Mouse (Mus musculus): Measurements from ENCODE around the gene G0s2. TPM values are rescaled to one million over a fixed set of nuclear protein-coding genes. Genes with fewer than 3 reads are reported as not detected.

G0s2 gene
- 9.9 and 14.1 TPM in 2 replicates for polyA plus RNA-seq (2015; fragmentation: Nextera tagmentation; extraction: Ambion mirVana)

GRCm38 (mm10) chr1:193272916-193273601, at the start of gene G0s2:
Gene G0s2 (minus strand): TSS chr1:193273217.
- H3K9me3 ChIP-seq (replicated peaks) = no peaks in the 10 kb centered on the region
- H3K27me3 ChIP-seq (replicated peaks) = no peaks in the 10 kb centered on the region
- under 1% methylated on average over 21 of the region's 23 CpGs for WGBS
- H3K9ac ChIP-seq (replicated peaks) = peak within 1 kb of the TSS; percentile 38
- H3K27ac ChIP-seq (replicated peaks) = peak within 1 kb of the TSS; percentile 74
- peak; percentile 80 for ATAC-seq (ENCODE audit: low FRiP score)
- H3K36me3 ChIP-seq = no peaks in the 10 kb centered on the region
- H3K4me3 ChIP-seq (replicated peaks) = peak within 1 kb of the TSS; percentile 29
- peaks cover 19% of the 10 kb centered on the region for H3K4me1 ChIP-seq
- peak within 1 kb of the TSS; percentile 55 for H3K4me2 ChIP-seq

DNA sequence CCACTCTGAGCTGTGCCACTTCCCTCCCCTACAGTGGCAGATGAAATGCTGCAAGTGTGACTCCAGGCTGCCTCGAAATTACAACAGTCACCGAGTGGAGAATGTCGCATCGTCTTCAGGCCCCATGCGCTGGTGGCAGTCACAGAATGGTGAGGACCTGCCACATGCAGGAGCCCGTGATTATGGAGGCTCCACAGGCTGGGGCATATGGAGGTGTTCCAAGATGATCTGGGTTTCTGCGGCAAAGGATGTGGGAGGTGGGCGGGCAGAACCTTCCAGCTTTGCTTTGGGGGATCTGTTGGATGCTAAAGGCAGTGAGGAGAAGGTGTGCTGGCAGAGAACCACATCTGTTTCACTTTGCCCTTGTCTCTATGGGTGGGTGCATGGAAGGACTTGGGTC, 47.4 kb upstream of the G0s2 start:
- H3K27ac ChIP-seq (replicated peaks) = no peak overlapping the region
- no peak overlapping the region for H3K4me3 ChIP-seq (replicated peaks)
- no peak for ATAC-seq (ENCODE audit: low FRiP score)
- H3K36me3 ChIP-seq = no peaks in the 10 kb centered on the region
- no peaks in the 10 kb centered on the region for H3K9me3 ChIP-seq (replicated peaks)
- H3K4me2 ChIP-seq = no peak overlapping the region
- H3K27me3 ChIP-seq (replicated peaks) = no peaks in the 10 kb centered on the region
- 87% methylated on average over 8 of the region's 8 CpGs for WGBS
- peaks cover 11% of the 10 kb centered on the region; the same call in 1 of the 2 replicates for H3K4me1 ChIP-seq
- no peak overlapping the region for H3K9ac ChIP-seq (replicated peaks)

- no peaks in the 10 kb centered on the region for H3K27me3 ChIP-seq (replicated peaks)
- no peak for ATAC-seq (ENCODE audit: low FRiP score)
- no peak overlapping the region for H3K4me2 ChIP-seq
- no peaks in the 10 kb centered on the region for H3K36me3 ChIP-seq
- WGBS = 54% methylated on average over 3 of the region's 3 CpGs
- no peak overlapping the region for H3K27ac ChIP-seq (replicated peaks)
- no peak overlapping the region for H3K4me3 ChIP-seq (replicated peaks)
- peaks cover 11% of the 10 kb centered on the region; the same call in 1 of the 2 replicates for H3K4me1 ChIP-seq
- H3K9me3 ChIP-seq (replicated peaks) = no peaks in the 10 kb centered on the region
- no peak overlapping the region for H3K9ac ChIP-seq (replicated peaks)
Measured at GRCm38 (mm10) chr1:193319721-193320120, 46.7 kb upstream of the G0s2 start.

GRCm38 (mm10) chr1:193317159-193317559, 44.1 kb upstream of the G0s2 start:
- Histone ChIP-seq H3K4me2 (no peak overlapping the region), H3K36me3 (no peaks in the 10 kb centered on the region), H3K4me1 (peaks cover 11% of the 10 kb centered on the region; the same call in 1 of the 2 replicates), H3K9ac (replicated peaks) (no peak overlapping the region), H3K27ac (replicated peaks) (no peak overlapping the region), H3K9me3 (replicated peaks) (no peaks in the 10 kb centered on the region), H3K4me3 (replicated peaks) (no peak overlapping the region), H3K27me3 (replicated peaks) (no peaks in the 10 kb centered on the region)
- ATAC-seq (ENCODE audit: low FRiP score) = no peak
- WGBS = 43% methylated on average over 6 of the region's 6 CpGs

GRCm38 (mm10) chr1:193316358-193316750, 43.3 kb upstream of the G0s2 start:
- Histone ChIP-seq H3K9ac (replicated peaks) (no peak overlapping the region), H3K27me3 (replicated peaks) (no peaks in the 10 kb centered on the region), H3K27ac (replicated peaks) (no peak overlapping the region), H3K9me3 (replicated peaks) (no peaks in the 10 kb centered on the region), H3K36me3 (no peaks in the 10 kb centered on the region), H3K4me2 (no peak overlapping the region), H3K4me3 (replicated peaks) (no peak overlapping the region), H3K4me1 (peaks cover 11% of the 10 kb centered on the region; the same call in 1 of the 2 replicates)
- ATAC-seq (ENCODE audit: low FRiP score) = no peak
- WGBS = 70% methylated on average over 9 of the region's 9 CpGs

GRCm38 (mm10) chr1:193315705-193316357, 42.8 kb upstream of the G0s2 start:
- Histone ChIP-seq H3K27ac (replicated peaks) (no peak overlapping the region), H3K9ac (replicated peaks) (no peak overlapping the region), H3K36me3 (no peaks in the 10 kb centered on the region), H3K9me3 (replicated peaks) (no peaks in the 10 kb centered on the region), H3K27me3 (replicated peaks) (no peaks in the 10 kb centered on the region), H3K4me3 (replicated peaks) (no peak overlapping the region), H3K4me2 (no peak overlapping the region), H3K4me1 (peaks cover 11% of the 10 kb centered on the region; the same call in 1 of the 2 replicates)
- ATAC-seq (ENCODE audit: low FRiP score) = no peak
- WGBS = 71% methylated on average over 5 of the region's 5 CpGs

DNA sequence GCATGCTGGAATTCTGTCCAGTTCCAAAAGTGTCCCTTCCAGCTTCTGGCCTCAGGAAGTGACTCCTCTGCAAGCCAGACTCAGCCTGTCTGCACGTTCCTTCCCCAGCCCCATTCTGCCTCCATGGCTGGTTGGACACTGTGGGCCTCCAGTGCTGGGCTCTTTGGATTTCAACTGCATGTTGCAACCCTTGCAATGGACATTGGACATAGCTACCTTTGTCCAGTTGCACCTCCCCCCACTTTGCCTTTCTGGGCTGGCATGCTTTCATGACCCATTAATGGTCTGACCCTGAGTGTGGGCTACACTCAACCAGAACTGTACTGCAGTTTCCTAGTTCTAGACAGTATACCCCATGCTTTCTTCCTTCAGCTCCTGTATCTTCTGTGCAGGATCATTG, 38.6 kb upstream of the G0s2 start:
- Histone ChIP-seq H3K36me3 (no peaks in the 10 kb centered on the region), H3K27ac (replicated peaks) (no peak overlapping the region), H3K9me3 (replicated peaks) (no peaks in the 10 kb centered on the region), H3K27me3 (replicated peaks) (no peaks in the 10 kb centered on the region), H3K4me3 (replicated peaks) (no peak overlapping the region), H3K4me2 (no peak overlapping the region), H3K9ac (replicated peaks) (no peak overlapping the region), H3K4me1 (peaks cover 6% of the 10 kb centered on the region; the same call in 1 of the 2 replicates)
- 63% methylated on average over 1 of the region's 1 CpGs for WGBS
- ATAC-seq (ENCODE audit: low FRiP score) = no peak

DNA sequence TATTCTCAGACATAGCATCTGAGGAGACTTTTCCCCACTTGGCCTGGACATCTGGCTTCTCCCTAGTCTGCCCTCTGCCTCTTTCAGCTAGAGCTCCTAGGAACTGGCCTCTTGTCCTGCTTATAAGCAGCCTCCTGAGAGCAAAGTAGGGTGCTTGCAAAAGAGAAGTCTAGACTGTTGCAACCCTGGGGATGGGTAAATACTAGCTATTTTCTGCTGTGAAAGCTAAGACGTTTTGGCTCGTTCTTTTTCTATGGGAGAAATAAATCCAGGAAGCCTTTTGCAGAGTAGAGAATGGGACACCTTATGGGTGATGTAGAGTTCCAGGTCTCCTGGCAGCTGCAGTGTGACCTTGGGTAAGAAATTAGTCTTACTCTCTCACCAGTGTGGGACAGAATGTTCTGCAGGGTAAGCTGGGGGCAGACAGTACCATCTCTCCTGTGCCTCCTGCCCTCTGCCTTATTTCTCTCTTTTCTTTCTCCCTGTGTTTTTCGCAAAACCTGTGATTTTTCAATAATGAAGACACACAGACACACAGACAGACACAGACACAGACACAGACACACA, 37.6 kb upstream of the G0s2 start:
- no peak for ATAC-seq (ENCODE audit: low FRiP score)
- Histone ChIP-seq H3K36me3 (no peaks in the 10 kb centered on the region), H3K4me2 (no peak overlapping the region), H3K27ac (replicated peaks) (no peak overlapping the region), H3K4me1 (no peaks in the 10 kb centered on the region), H3K9ac (replicated peaks) (no peak overlapping the region), H3K27me3 (replicated peaks) (no peaks in the 10 kb centered on the region), H3K4me3 (replicated peaks) (no peak overlapping the region), H3K9me3 (replicated peaks) (no peaks in the 10 kb centered on the region)
- WGBS = 86% methylated on average over 3 of the region's 3 CpGs

DNA sequence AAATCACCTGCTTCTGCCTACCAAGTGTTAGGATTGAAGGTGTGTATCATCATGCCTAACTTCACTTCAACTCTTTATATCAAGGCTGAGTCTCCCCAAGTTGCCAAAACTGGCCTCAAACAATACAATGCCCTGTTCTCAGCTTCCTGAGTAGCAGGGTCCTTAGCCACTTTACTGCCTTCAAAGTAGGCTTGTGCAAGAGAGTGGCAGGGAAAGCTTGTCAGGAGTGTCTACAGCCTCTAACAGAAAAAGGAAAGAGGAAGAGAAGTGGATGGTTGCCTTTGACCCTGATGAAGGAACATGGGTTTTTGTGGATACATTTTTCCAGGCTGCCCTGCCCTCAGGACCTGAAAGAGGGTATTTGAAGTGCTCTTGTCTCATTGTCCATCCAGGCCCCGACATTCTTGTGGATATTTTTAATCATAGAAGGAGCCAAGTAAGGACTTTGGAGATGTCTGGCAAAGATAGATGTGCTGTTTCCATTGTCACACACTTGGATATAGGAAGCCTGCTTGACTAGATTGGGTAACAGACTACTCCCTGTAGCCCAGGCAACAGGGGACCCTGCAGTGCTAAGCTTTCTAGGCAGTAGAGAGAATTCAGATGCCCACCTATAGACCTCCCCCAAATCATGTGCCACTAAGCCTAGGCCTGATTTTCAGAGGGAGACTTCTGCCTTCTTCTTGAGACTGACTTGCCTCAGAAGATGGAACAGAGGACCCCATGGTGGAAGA, 36.9 kb upstream of the G0s2 start:
- ATAC-seq (ENCODE audit: low FRiP score) = no peak
- WGBS = 86% methylated on average over 1 of the region's 1 CpGs
- H3K4me2 ChIP-seq = no peak overlapping the region

DNA sequence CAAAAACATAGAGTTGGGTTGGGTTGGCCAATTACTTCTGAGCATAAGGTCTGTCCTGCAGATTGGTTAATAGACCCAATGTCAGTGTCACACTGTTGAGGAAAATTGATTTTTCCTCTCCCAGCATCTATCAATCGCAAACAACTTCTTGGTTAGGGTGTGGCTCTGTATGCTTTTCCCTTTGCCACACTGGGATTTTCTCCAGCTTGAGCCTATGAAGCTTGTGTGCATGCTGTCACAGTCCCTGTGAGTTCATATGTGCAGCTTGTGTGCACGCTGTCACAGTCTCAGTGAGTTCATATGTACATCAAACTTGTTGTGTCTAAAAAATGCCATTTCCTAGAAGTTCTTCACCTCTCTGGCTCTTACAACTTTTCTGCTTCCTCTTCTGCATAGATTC, 33.8 kb upstream of the G0s2 start:
- H3K4me2 ChIP-seq = no peak overlapping the region
- no peak for ATAC-seq (ENCODE audit: low FRiP score)
- WGBS = 93% methylated on average over 2 of the region's 2 CpGs

More for the DNA sequence above, 36.9 kb upstream of the G0s2 start:
- Histone ChIP-seq H3K4me3 (replicated peaks) (no peak overlapping the region), H3K36me3 (no peaks in the 10 kb centered on the region), H3K27me3 (replicated peaks) (no peaks in the 10 kb centered on the region), H3K27ac (replicated peaks) (no peak overlapping the region), H3K4me1 (no peaks in the 10 kb centered on the region), H3K9me3 (replicated peaks) (no peaks in the 10 kb centered on the region), H3K9ac (replicated peaks) (no peak overlapping the region)

DNA sequence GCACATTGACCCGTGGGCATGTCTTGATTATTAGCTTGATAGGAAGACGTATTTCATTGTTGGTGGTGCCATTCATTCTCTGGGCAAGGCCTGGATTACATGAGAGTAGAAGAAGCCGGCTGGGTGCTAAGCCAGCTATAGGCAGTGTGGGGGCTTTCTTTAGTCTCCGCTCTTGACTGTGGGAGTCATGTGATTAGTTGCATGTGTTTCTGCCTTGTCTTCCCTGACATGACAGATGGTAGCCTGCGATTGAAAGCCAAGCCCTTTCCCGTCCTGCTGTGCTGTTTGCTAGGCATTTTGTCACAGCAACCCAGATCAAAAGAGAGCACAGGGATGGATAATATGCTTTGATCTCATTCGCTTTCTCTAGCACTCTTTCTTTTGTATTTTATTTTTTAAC, 32.4 kb upstream of the G0s2 start:
- WGBS = 12% methylated on average over 7 of the region's 7 CpGs
- H3K36me3 ChIP-seq = no peaks in the 10 kb centered on the region
- no peaks in the 10 kb centered on the region for H3K9me3 ChIP-seq (replicated peaks)
- H3K9ac ChIP-seq (replicated peaks) = no peak overlapping the region
- H3K27ac ChIP-seq (replicated peaks) = no peak overlapping the region
- ATAC-seq (ENCODE audit: low FRiP score) = no peak
- no peak overlapping the region for H3K4me3 ChIP-seq (replicated peaks)
- H3K4me2 ChIP-seq = no peak overlapping the region
- H3K4me1 ChIP-seq = no peaks in the 10 kb centered on the region
- H3K27me3 ChIP-seq (replicated peaks) = no peaks in the 10 kb centered on the region

More for the DNA sequence above, 33.8 kb upstream of the G0s2 start:
- no peaks in the 10 kb centered on the region for H3K9me3 ChIP-seq (replicated peaks)
- H3K27ac ChIP-seq (replicated peaks) = no peak overlapping the region
- H3K27me3 ChIP-seq (replicated peaks) = no peaks in the 10 kb centered on the region
- H3K4me3 ChIP-seq (replicated peaks) = no peak overlapping the region
- no peak overlapping the region for H3K9ac ChIP-seq (replicated peaks)
- no peaks in the 10 kb centered on the region for H3K4me1 ChIP-seq
- H3K36me3 ChIP-seq = no peaks in the 10 kb centered on the region

All from neural tube, embryonic 15.5 days (tissue).